Mouse (Mus musculus) ES-Bruce4 (cell line): ENCODE data around the gene Pecr.

ENCODE experiments used
- CTCF ChIP-seq: IDR thresholded peaks from one replicate; pipeline ENCODE4 v1.8.1; 2011; ENCODE audit warnings: low read depth, low read length
- EP300 ChIP-seq: IDR thresholded peaks from 2 replicates; pipeline ENCODE4 v1.6.1; 2011; ENCODE audit warnings: low read depth, low read length; ENCODE audit not compliant: insufficient read depth
- POLR2A ChIP-seq: IDR thresholded peaks from one replicate; pipeline ENCODE4 v1.8.1; 2011; ENCODE audit warnings: low read length; ENCODE audit not compliant: insufficient read depth

- TF ChIP-seq CTCF (no peak), POLR2A (peak; percentile 100), EP300 (no peak; the same call in none of the 2 replicates)
Measured at GRCm38 (mm10) chr1:72243656-72244316, 40.3 kb downstream of the Pecr start.
